Mouse (Mus musculus) heart, embryonic 13.5 days (tissue): ENCODE data around the gene Tcf7l2. TPM values are rescaled to one million over a fixed set of nuclear protein-coding genes. Genes with fewer than 3 reads are reported as not detected.

Experiments
- ATAC-seq: fragments of 200-750 bp; cut with Nextera tagmentation; 2 replicates; pipeline ENCODE4 v1.8.0; 2017; ENCODE audit warnings: moderate TSS enrichment; ENCODE audit not compliant: insufficient number of reproducible peaks, low FRiP score, low TSS enrichment; ENCODE audit errors: extremely low read depth
- H3K27ac ChIP-seq: fragments of 300-500 bp; sonication (generic); replicated peaks from 2 replicates; pipeline ENCODE4 v1.5.1; 2015; ENCODE audit warnings: moderate library complexity, mild to moderate bottlenecking, inconsistent platforms
- H3K27me3 ChIP-seq: fragments of 300-500 bp; sonication (generic); replicated peaks from 2 replicates; pipeline ENCODE4 v1.6.1; 2015; ENCODE audit warnings: mild to moderate bottlenecking, inconsistent platforms
- H3K36me3 ChIP-seq: fragments of 300-500 bp; sonication (generic); 2 replicates; pipeline ENCODE4 v1.6.1; 2015; ENCODE audit warnings: mild to moderate bottlenecking, inconsistent platforms
- H3K4me1 ChIP-seq: fragments of 300-500 bp; sonication (generic); 2 replicates; pipeline ENCODE4 v1.6.1; 2015; ENCODE audit warnings: inconsistent platforms
- H3K4me2 ChIP-seq: fragments of 300-500 bp; sonication (generic); 2 replicates; pipeline ENCODE4 v1.6.1; 2015; ENCODE audit warnings: inconsistent platforms, mild to moderate bottlenecking, moderate library complexity
- H3K4me3 ChIP-seq: fragments of 300-500 bp; sonication (generic); 2 replicates; pipeline ENCODE4 v1.5.1; 2015; ENCODE audit warnings: moderate library complexity, mild to moderate bottlenecking, inconsistent platforms
- H3K9ac ChIP-seq: fragments of 300-500 bp; sonication (generic); 2 replicates; pipeline ENCODE4 v1.6.1; 2015; ENCODE audit warnings: inconsistent platforms, mild to moderate bottlenecking, moderate library complexity
- H3K9me3 ChIP-seq: fragments of 300-500 bp; sonication (generic); 2 replicates; pipeline ENCODE4 v1.6.1; 2016; ENCODE audit warnings: inconsistent platforms
- WGBS: fragments of 180-500 bp; shearing (Covaris S2); methylation state at CpG from one replicate; pipeline ENCODE4 v1.1.7; 2015; ENCODE audit warnings: mixed read lengths; 5-methylcytosine and 5-hydroxymethylcytosine counted together
- polyA plus RNA-seq: library from polyadenylated mRNA; unstranded; fragments of >200 nt; fragmentation: Nextera tagmentation; extraction: Ambion mirVana; gene quantifications from 2 replicates; pipeline ENCODE4 v1.2.1, GENCODE M21; 2015

The Tcf7l2 gene
- polyA plus RNA-seq, 1 experiment from 2014 or later: 42.6 TPM

DNA sequence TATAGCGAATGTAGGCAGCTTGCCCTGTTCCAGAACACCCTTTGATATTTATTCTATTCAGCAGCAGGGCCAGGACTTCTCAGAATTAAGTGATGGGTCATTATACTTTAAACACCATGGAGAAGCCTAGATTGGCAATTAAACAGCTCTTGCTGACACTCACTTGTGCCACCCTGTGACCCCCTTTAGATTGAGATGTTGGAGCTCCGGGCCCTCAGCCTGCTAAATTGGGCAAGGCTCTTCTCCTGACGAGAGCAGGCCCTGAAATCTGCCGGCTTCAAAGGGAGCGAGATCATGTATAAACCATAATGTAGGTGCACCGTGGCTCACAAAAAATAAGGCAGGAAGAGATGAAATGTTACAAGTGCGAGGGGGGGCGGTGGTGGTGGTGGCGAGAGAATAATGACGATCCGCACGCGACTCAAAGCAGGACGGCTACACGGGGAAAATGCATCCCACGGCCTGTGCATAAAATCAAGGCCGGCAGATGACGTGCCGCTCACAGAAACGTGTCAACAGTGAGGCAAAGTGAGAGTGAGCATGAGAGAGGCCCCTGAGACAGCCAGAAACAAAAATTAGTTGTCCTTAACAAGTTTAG is 173.1 kb downstream of the Tcf7l2 start:
- ATAC-seq: no peak
- H3K4me3 ChIP-seq: no peak overlapping the region
- WGBS: 80% methylated on average over 20 of the region's 20 CpGs
- no peak overlapping the region for H3K9ac ChIP-seq
- H3K4me1 ChIP-seq: peaks cover 8% of the 10 kb centered on the region
- H3K4me2 ChIP-seq: no peak overlapping the region
- H3K9me3 ChIP-seq: no peaks in the 10 kb centered on the region
- no peaks in the 10 kb centered on the region for H3K27me3 ChIP-seq
- H3K36me3 ChIP-seq: peaks cover 76% of the 10 kb centered on the region
- no peak overlapping the region for H3K27ac ChIP-seq

DNA sequence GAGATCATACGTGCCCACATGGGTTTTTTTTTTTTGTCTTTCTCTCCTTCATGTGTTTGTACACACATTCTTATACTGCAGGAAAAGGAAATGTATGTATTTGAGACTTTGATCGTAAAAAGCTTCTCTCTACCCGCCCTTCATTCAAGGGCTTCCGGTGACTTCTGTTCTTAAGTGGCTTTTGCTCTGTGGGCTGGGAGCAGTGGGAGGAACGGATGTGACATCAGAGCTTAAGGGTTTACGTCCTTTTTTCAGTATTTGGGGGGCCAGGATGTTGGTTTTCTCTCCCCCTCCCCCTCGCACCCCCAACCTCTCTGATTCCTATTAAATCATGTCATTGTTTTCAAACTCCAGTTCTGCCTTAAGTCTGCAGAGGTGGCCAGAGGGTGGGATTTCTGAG is 173.9 kb downstream of the Tcf7l2 start:
- peaks cover 8% of the 10 kb centered on the region for H3K4me1 ChIP-seq
- no peak for ATAC-seq
- H3K4me2 ChIP-seq: no peak overlapping the region
- no peak overlapping the region for H3K27ac ChIP-seq
- peaks cover 76% of the 10 kb centered on the region for H3K36me3 ChIP-seq
- no peak overlapping the region for H3K9ac ChIP-seq
- 72% methylated on average over 7 of the region's 7 CpGs for WGBS
- H3K9me3 ChIP-seq: no peaks in the 10 kb centered on the region
- no peaks in the 10 kb centered on the region for H3K27me3 ChIP-seq
- H3K4me3 ChIP-seq: no peak overlapping the region

- ATAC-seq: no peak
- Histone ChIP-seq H3K4me3 (no peak overlapping the region), H3K27ac (no peak overlapping the region), H3K27me3 (no peaks in the 10 kb centered on the region), H3K36me3 (peaks cover 76% of the 10 kb centered on the region), H3K9ac (no peak overlapping the region), H3K9me3 (no peaks in the 10 kb centered on the region), H3K4me1 (peaks cover 8% of the 10 kb centered on the region), H3K4me2 (no peak overlapping the region)
- 93% methylated on average over 3 of the region's 3 CpGs for whole genome bisulfite sequencing
These were observed 174.6 kb downstream of the Tcf7l2 start for GRCm38 (mm10) chr19:55916211-55916610.

- no peak overlapping the region for H3K4me3 ChIP-seq
- H3K36me3 ChIP-seq: peaks cover 68% of the 10 kb centered on the region
- no peak overlapping the region for H3K9ac ChIP-seq
- H3K27ac ChIP-seq: no peak overlapping the region
- no peaks in the 10 kb centered on the region for H3K9me3 ChIP-seq
- H3K4me2 ChIP-seq: no peak overlapping the region
- WGBS: 53% methylated on average over 12 of the region's 12 CpGs
- ATAC-seq: no peak
- no peaks in the 10 kb centered on the region for H3K27me3 ChIP-seq
- peaks cover 6% of the 10 kb centered on the region for H3K4me1 ChIP-seq
These were observed 182.3 kb downstream of the Tcf7l2 start for GRCm38 (mm10) chr19:55923789-55924426.

DNA sequence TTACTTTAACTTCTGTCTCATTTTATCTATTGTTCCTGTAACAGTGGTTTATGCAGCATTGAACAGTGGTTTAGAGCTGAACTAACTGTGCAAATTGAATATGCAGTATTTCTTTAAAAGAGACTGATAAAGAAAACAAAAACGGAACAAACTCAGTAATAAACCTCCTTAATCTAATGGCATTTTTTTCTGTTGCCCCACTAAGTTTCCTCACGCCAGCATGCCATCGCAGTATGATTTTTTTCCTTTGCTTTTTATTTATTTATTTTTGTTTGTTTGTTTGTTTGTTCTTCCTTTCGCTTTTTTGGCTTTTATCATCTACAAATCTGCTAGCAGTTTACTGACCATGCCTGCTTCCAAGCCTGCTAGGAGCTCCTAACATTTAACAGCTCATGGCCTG is 183.2 kb downstream of the Tcf7l2 start:
- H3K9ac ChIP-seq: no peak overlapping the region
- no peaks in the 10 kb centered on the region for H3K9me3 ChIP-seq
- peaks cover 6% of the 10 kb centered on the region for H3K4me1 ChIP-seq
- ATAC-seq: no peak
- no peak overlapping the region for H3K4me3 ChIP-seq
- H3K36me3 ChIP-seq: peaks cover 66% of the 10 kb centered on the region
- WGBS: 85% methylated on average over 4 of the region's 4 CpGs
- H3K27me3 ChIP-seq: no peaks in the 10 kb centered on the region
- H3K4me2 ChIP-seq: no peak overlapping the region
- H3K27ac ChIP-seq: no peak overlapping the region

GRCm38 (mm10) chr19:55925425-55925803 is 183.8 kb downstream of the Tcf7l2 start:
- Histone ChIP-seq H3K36me3 (peaks cover 64% of the 10 kb centered on the region), H3K27me3 (no peaks in the 10 kb centered on the region), H3K4me1 (peaks cover 6% of the 10 kb centered on the region), H3K9me3 (no peaks in the 10 kb centered on the region), H3K27ac (no peak overlapping the region), H3K4me3 (no peak overlapping the region), H3K4me2 (no peak overlapping the region), H3K9ac (no peak overlapping the region)
- 59% methylated on average over 7 of the region's 7 CpGs for WGBS
- ATAC-seq: no peak

DNA sequence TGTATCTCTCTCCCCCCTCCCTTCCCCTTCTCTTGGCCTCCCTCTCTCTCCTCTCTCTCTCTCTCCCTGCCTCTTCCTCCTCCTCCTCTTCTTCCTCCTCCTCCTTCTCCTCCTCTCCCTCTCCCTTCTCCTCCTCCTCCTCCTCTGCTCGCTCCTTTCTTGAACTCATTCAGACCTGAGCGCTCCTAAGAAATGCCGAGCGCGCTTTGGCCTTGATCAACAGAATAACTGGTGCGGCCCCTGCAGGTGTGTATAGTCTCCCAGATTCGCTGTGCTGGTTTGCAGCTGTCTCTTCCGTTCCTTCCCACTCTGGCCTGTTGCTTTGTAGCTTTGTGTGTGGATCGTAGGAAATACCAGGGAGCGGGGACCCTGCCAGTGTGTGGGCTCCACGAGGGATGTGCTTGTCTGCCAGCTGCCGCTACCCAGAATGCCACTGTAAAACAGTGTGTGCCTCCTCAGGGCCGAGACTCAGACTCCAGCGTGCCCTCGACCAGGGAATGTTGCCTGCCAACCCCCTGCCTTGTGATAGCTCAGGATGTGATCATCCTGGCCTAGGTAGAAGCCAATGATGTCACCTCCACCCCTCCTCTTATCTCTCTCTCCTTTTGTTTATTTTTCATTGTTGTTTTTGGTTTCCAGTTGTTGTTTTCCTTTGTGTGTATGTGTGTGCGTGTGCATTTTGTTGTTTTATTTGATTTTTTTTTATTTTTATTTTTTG is 184.3 kb downstream of the Tcf7l2 start:
- Histone ChIP-seq H3K9me3 (no peaks in the 10 kb centered on the region), H3K4me3 (no peak overlapping the region), H3K36me3 (peaks cover 61% of the 10 kb centered on the region), H3K9ac (no peak overlapping the region), H3K4me2 (no peak overlapping the region), H3K4me1 (peaks cover 6% of the 10 kb centered on the region), H3K27me3 (no peaks in the 10 kb centered on the region), H3K27ac (0 out of 2 replicates have a peak overlapping the region, but pooled peaks have one; percentile 24)
- 78% methylated on average over 16 of the region's 16 CpGs for WGBS
- no peak for ATAC-seq

DNA sequence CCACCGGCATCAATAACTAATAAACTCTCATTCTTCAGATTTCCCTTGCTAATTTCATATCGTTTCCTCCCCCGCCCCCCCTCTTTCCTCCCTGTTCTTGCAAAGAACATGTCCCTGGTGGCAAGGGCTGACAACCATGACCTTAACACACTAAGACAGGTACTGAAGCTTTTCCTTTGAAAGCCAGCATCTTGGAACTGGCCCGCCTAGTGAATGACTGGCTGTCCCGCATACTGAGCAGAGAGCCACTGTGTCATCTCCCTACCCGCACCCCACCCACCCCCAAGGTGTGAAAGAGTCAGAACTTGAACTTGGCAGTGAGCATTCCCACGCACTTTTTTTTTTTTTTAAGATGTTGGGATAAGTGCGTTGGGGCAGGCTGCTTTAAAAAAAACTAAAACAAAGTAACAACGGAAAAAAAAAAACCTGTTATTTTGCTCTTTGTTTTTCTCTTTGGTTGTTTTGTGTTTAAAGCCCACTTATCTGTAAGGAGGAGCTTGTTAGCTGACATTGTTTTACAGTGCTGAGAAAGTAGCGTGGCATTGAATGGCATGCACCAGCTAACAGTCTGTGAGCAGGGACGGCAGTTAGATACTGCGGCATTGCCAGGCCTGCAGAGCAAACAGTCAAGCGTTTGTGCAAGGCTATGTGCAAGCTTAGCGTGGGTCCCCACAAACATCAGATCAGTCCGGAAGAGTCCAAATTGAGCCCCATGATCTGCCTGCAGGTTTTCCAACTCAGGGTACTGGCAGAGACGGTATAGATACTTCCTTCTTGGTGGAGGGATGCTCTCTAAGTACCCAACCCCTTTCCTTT is 185.4 kb downstream of the Tcf7l2 start:
- Histone ChIP-seq H3K9me3 (no peaks in the 10 kb centered on the region), H3K4me3 (no peak overlapping the region), H3K27me3 (no peaks in the 10 kb centered on the region), H3K9ac (no peak overlapping the region), H3K4me1 (peaks cover 6% of the 10 kb centered on the region), H3K27ac (no peak overlapping the region), H3K36me3 (peaks cover 60% of the 10 kb centered on the region), H3K4me2 (no peak overlapping the region)
- no peak for ATAC-seq
- 81% methylated on average over 16 of the region's 16 CpGs for WGBS

GRCm38 (mm10) chr19:55927674-55928061 is 186.0 kb downstream of the Tcf7l2 start:
- H3K27me3 ChIP-seq: no peaks in the 10 kb centered on the region
- no peak overlapping the region for H3K4me3 ChIP-seq
- H3K27ac ChIP-seq: no peak overlapping the region
- H3K4me1 ChIP-seq: peaks cover 6% of the 10 kb centered on the region
- no peak overlapping the region for H3K4me2 ChIP-seq
- H3K36me3 ChIP-seq: peaks cover 59% of the 10 kb centered on the region
- no peak for ATAC-seq
- no peak overlapping the region for H3K9ac ChIP-seq
- WGBS: 77% methylated on average over 9 of the region's 9 CpGs
- H3K9me3 ChIP-seq: no peaks in the 10 kb centered on the region

GRCm38 (mm10) chr19:55928674-55929073 is 187.1 kb downstream of the Tcf7l2 start:
- Histone ChIP-seq H3K27ac (no peak overlapping the region), H3K4me3 (no peak overlapping the region), H3K4me2 (no peak overlapping the region), H3K27me3 (no peaks in the 10 kb centered on the region), H3K36me3 (peaks cover 53% of the 10 kb centered on the region), H3K9ac (no peak overlapping the region), H3K9me3 (no peaks in the 10 kb centered on the region), H3K4me1 (peaks cover 6% of the 10 kb centered on the region)
- WGBS: 88% methylated on average over 5 of the region's 5 CpGs
- no peak for ATAC-seq

DNA sequence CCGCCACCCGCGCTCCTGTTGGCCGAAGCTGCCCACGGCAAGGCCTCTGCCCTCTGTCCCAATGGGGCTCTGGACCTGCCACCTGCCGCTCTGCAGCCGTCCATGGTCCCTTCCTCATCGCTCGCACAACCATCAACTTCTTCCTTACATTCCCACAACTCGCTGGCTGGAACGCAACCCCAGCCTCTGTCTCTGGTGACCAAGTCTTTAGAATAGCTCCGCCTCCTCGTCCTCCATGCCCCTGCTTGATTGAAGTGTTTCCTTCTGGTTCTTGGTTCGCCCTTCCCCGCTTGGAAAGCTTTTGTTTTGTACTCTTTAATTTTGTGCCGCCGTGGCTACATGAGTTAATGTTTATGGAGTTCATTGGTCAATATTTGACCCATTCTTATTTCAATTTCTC is 190.0 kb downstream of the Tcf7l2 start:
- WGBS: 93% methylated on average over 17 of the region's 17 CpGs
- no peak overlapping the region for H3K4me2 ChIP-seq
- no peaks in the 10 kb centered on the region for H3K9me3 ChIP-seq
- ATAC-seq: no peak
- peaks cover 14% of the 10 kb centered on the region for H3K4me1 ChIP-seq
- peaks cover 45% of the 10 kb centered on the region for H3K36me3 ChIP-seq
- H3K4me3 ChIP-seq: no peak overlapping the region
- H3K27ac ChIP-seq: no peak overlapping the region
- no peaks in the 10 kb centered on the region for H3K27me3 ChIP-seq
- no peak overlapping the region for H3K9ac ChIP-seq
